Mouse (Mus musculus) liver, embryonic 12.5 days (tissue): ENCODE measurements around the gene Chn2. TPM values are rescaled to one million over a fixed set of nuclear protein-coding genes. Genes with fewer than 3 reads are reported as not detected.

ENCODE experiments used
- ATAC-seq: fragments of 200-750 bp; cut with Nextera tagmentation; 2 replicates; pipeline ENCODE4 v1.8.0; 2017; ENCODE audit warnings: moderate number of reproducible peaks, mild to moderate bottlenecking, moderate library complexity
- H3K27ac ChIP-seq: fragments of 300-500 bp; sonication (generic); 2 replicates; pipeline ENCODE4 v1.5.1; 2016; ENCODE audit warnings: mild to moderate bottlenecking
- H3K27me3 ChIP-seq: fragments of 300-500 bp; sonication (generic); replicated peaks from 2 replicates; pipeline ENCODE4 v1.6.1; 2016; ENCODE audit warnings: mild to moderate bottlenecking, moderate library complexity
- H3K36me3 ChIP-seq: fragments of 300-500 bp; sonication (generic); 2 replicates; pipeline ENCODE4 v1.6.1; 2016; ENCODE audit warnings: mild to moderate bottlenecking, moderate library complexity
- H3K4me1 ChIP-seq: fragments of 300-500 bp; sonication (generic); 2 replicates; pipeline ENCODE4 v1.6.1; 2016
- H3K4me2 ChIP-seq: fragments of 300-500 bp; sonication (generic); 2 replicates; pipeline ENCODE4 v1.6.1; 2016; ENCODE audit warnings: mild to moderate bottlenecking, moderate library complexity
- H3K4me3 ChIP-seq: fragments of 300-500 bp; sonication (generic); 2 replicates; pipeline ENCODE4 v1.5.1; 2016; ENCODE audit warnings: mild to moderate bottlenecking, moderate library complexity
- H3K9ac ChIP-seq: fragments of 300-500 bp; sonication (generic); 2 replicates; pipeline ENCODE4 v1.6.1; 2016; ENCODE audit warnings: mild to moderate bottlenecking, moderate library complexity
- H3K9me3 ChIP-seq: fragments of 300-500 bp; sonication (generic); replicated peaks from 2 replicates; pipeline ENCODE4 v1.6.1; 2016; ENCODE audit warnings: mild to moderate bottlenecking, moderate library complexity
- WGBS: fragments of 180-500 bp; shearing (Covaris S2); methylation state at CpG from one replicate; pipeline ENCODE4 v1.1.7; 2016; ENCODE audit not compliant: insufficient replicate concordance; 5-methylcytosine and 5-hydroxymethylcytosine counted together
- polyA plus RNA-seq: library from polyadenylated mRNA; unstranded; fragments of >200 nt; fragmentation: Nextera tagmentation; extraction: Ambion mirVana; gene quantifications from 2 replicates; pipeline ENCODE4 v1.2.1, GENCODE M21; 2016

Chn2 gene
- polyA plus RNA-seq, 1 experiment from 2014 or later, result 4.9 TPM

DNA sequence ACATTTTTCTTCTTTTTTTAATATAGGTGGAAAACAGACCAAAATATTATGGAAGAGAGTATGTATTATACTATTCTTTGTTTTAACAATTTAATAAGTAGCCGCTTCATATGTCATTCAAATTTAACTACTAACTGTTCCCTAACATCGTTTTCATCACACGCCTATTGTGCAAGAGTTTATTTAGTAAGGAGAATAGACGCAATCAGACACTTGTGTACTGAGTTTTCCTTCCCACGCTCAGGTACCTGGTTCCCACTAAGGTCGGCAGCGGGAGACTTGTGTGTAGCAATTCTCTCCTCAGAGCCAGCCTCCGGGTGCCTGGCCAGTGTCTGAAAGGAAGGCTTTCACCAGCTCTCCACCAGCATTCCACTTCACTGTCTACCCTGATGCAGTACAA, 176.3 kb downstream of the Chn2 start:
- H3K4me3 ChIP-seq, result no peak overlapping the region
- ATAC-seq, result no peak

DNA sequence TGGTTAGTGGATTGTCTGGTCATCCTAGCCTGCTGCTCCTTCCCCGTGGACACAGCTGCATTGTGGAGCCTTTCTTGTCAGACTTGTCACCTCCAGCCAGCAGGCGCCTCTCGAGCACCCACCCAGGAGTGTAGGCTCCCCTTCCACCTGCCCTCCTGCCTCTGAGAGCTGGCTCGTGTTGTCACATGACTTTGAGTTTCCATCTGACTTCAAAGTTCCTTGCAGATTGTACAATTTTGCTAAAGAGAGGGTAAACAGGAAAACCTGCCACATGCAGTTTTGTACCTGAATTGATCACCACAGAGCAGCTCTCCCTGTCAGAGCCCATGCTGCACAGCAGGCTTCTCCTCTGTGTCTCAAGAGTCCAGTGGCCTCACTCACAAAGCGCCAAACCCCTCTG, 177.2 kb downstream of the Chn2 start:
- Histone ChIP-seq H3K9me3 (no peaks in the 10 kb centered on the region), H3K36me3 (no peaks in the 10 kb centered on the region), H3K4me2 (no peak overlapping the region), H3K4me1 (no peaks in the 10 kb centered on the region), H3K27me3 (no peaks in the 10 kb centered on the region), H3K27ac (no peak overlapping the region), H3K9ac (no peak overlapping the region), H3K4me3 (no peak overlapping the region)
- WGBS, result 62% methylated on average over 5 of the region's 5 CpGs
- no peak for ATAC-seq

More for the DNA sequence above, 176.3 kb downstream of the Chn2 start:
- Histone ChIP-seq H3K4me1 (no peaks in the 10 kb centered on the region), H3K36me3 (no peaks in the 10 kb centered on the region), H3K9ac (no peak overlapping the region), H3K4me2 (no peak overlapping the region), H3K27me3 (no peaks in the 10 kb centered on the region), H3K27ac (no peak overlapping the region), H3K9me3 (no peaks in the 10 kb centered on the region)
- 79% methylated on average over 8 of the region's 8 CpGs for WGBS

DNA sequence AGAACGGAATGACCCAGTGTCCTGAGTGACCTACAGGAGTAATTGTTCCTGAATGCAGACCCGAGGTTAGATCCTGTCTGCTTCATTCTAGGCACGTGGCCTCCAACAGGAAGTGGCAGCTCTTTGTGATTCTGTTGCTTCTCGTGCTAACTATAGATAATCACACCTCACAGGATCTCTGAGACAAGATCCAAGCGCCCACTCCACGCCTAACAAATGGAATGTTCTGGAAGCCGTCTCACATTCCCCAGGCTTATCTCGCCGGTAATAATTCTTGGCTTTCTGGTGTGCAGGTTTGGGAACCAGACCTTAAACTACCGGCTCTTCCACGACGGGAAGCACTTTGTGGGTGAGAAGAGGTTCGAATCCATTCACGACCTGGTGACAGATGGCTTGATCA, 180.8 kb downstream of the Chn2 start:
- WGBS, result 60% methylated on average over 14 of the region's 14 CpGs
- ATAC-seq, result no peak
- no peak overlapping the region for H3K9ac ChIP-seq
- H3K9me3 ChIP-seq, result no peaks in the 10 kb centered on the region
- no peaks in the 10 kb centered on the region for H3K27me3 ChIP-seq
- no peaks in the 10 kb centered on the region for H3K36me3 ChIP-seq
- no peaks in the 10 kb centered on the region for H3K4me1 ChIP-seq
- no peak overlapping the region for H3K4me2 ChIP-seq
- no peak overlapping the region for H3K27ac ChIP-seq
- no peak overlapping the region for H3K4me3 ChIP-seq

DNA sequence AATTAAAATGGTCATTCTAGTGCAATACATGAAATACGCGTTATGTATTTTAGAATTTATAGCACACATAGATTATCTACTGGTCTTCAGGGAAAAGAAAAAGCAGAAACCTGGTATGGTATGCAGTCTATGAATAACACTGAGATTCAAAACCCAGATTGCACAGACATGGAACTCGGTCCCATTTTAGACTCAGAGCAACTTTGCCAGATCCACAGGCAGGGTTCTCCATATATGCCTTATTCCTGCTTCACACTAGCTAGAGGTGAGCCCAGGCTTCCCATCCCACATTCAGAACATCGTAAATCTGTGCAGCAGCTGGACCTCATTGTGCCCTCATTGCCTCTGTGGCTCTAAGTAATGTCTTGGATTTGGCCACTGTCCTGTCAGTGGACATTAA, 184.2 kb downstream of the Chn2 start:
- Histone ChIP-seq H3K4me2 (no peak overlapping the region), H3K9ac (no peak overlapping the region), H3K27ac (no peak overlapping the region), H3K4me1 (no peaks in the 10 kb centered on the region), H3K36me3 (no peaks in the 10 kb centered on the region), H3K9me3 (no peaks in the 10 kb centered on the region), H3K27me3 (no peaks in the 10 kb centered on the region), H3K4me3 (no peak overlapping the region)
- no peak for ATAC-seq
- WGBS, result 77% methylated on average over 4 of the region's 4 CpGs

DNA sequence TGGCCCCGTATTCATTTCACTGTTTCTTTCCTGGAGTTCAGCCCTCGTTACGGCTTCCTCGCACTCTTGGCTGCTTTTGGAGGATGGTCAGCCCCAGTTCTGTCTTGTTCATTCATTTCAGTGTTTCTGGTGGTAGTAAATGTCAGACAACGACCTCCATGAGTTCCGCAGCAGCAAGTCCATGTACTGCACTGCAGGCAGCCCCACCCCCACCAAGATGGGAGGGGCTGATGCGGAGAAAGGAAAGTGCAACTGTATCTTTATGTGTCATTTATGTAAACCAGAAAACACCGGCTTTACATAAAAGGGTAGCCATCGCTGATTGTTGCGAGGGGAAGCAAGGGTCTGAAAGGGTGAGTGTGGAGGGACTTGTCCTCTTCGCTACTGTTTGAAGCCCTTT, 185.0 kb downstream of the Chn2 start:
- H3K4me3 ChIP-seq, result no peak overlapping the region
- no peaks in the 10 kb centered on the region for H3K36me3 ChIP-seq
- ATAC-seq, result no peak
- 73% methylated on average over 11 of the region's 11 CpGs for WGBS
- H3K27ac ChIP-seq, result no peak overlapping the region
- H3K27me3 ChIP-seq, result no peaks in the 10 kb centered on the region
- H3K4me1 ChIP-seq, result no peaks in the 10 kb centered on the region
- H3K4me2 ChIP-seq, result no peak overlapping the region
- no peak overlapping the region for H3K9ac ChIP-seq
- no peaks in the 10 kb centered on the region for H3K9me3 ChIP-seq

DNA sequence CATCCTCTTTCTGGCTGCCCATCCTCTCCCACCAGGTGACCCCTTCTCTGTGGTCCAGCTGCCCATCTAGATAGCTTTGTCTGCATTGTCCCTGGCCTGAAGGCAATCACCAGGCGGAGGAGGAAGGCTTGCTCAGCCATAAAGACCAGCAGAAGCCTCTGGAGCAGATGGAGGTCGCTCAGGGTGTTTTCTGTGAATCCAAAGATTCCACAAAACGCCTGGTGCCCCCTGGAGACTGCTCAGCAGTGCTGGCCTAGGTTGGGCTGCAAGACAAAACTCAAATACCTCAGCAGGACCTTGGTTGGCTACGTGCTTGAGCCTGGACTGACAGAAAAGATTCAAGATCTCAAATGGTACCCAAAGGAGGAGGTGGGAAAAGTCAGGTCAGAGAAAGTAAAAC, 186.0 kb downstream of the Chn2 start:
- Histone ChIP-seq H3K27ac (no peak overlapping the region), H3K9me3 (no peaks in the 10 kb centered on the region), H3K9ac (no peak overlapping the region), H3K36me3 (no peaks in the 10 kb centered on the region), H3K27me3 (no peaks in the 10 kb centered on the region), H3K4me2 (no peak overlapping the region), H3K4me1 (no peaks in the 10 kb centered on the region), H3K4me3 (no peak overlapping the region)
- WGBS, result 38% methylated on average over 4 of the region's 4 CpGs
- no peak for ATAC-seq

DNA sequence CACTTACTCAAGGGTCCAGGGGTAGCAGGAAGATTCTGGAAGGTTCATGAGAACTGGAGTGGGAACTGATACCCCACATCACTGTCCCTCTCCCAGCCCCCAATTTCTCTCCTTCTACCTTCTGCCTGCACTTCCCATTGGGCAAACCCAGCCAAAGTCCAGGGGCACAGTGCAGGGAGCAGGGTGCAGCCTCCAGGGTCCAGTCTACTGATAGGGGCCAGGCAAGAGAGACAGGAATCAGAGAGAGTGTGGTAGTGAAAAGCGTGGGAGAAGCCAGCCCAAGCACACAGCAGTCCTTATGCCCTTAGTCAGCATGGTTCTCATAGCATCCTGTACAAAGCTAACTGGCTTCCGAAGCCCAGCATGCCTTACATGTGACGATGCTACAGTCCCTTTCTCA, 187.7 kb downstream of the Chn2 start:
- no peak for ATAC-seq
- Histone ChIP-seq H3K27ac (no peak overlapping the region), H3K36me3 (no peaks in the 10 kb centered on the region), H3K9me3 (no peaks in the 10 kb centered on the region), H3K27me3 (no peaks in the 10 kb centered on the region), H3K4me2 (no peak overlapping the region), H3K4me1 (no peaks in the 10 kb centered on the region), H3K4me3 (no peak overlapping the region), H3K9ac (no peak overlapping the region)
- 74% methylated on average over 3 of the region's 3 CpGs for WGBS

DNA sequence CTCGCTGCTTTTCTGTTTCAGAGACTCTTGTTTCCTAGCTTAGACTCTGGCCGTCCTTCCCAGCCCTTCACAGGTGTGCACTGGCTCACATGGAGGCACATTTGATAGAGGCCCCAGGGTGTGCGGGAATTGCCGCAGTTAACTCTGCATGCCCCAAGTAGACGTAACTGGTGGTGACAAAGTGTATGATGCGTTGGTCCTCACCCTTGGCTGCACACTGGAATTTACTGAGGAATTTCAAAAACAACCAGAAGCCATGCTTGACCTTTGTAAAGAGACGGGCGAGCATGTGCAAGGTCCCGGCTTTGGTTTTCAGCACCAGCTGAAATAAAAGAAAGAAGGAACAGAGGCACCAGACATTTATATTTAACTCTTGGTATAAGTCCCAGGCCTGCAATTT, 189.1 kb downstream of the Chn2 start:
- Histone ChIP-seq H3K9me3 (no peaks in the 10 kb centered on the region), H3K4me1 (no peaks in the 10 kb centered on the region), H3K4me3 (no peak overlapping the region), H3K36me3 (no peaks in the 10 kb centered on the region), H3K27me3 (no peaks in the 10 kb centered on the region), H3K27ac (no peak overlapping the region), H3K9ac (no peak overlapping the region), H3K4me2 (no peak overlapping the region)
- WGBS, result 67% methylated on average over 9 of the region's 9 CpGs
- no peak for ATAC-seq

DNA sequence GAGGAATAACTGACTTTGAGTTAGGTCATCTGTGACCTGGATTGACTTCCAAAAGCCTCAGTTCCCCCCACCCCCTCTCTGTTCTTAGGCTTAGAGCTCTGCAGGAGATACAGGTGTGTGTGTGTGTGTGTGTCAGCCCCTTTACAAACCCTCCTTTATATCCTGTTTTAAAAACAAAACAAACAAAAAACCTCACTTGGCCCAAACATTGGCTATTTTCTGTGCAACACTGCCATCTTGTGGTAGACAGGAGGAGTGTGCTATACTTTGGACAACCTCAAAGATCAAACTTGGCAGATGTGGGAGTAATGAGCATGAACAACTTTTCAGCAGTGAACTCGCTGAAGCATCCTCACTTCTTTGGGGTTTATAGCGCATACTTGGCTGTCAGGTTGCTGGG, 189.5 kb downstream of the Chn2 start:
- no peak overlapping the region for H3K27ac ChIP-seq
- no peaks in the 10 kb centered on the region for H3K9me3 ChIP-seq
- no peak overlapping the region for H3K4me2 ChIP-seq
- no peaks in the 10 kb centered on the region for H3K4me1 ChIP-seq
- WGBS, result 3% methylated on average over 2 of the region's 2 CpGs
- H3K4me3 ChIP-seq, result no peak overlapping the region
- no peak overlapping the region for H3K9ac ChIP-seq
- H3K27me3 ChIP-seq, result no peaks in the 10 kb centered on the region
- ATAC-seq, result no peak
- H3K36me3 ChIP-seq, result no peaks in the 10 kb centered on the region

DNA sequence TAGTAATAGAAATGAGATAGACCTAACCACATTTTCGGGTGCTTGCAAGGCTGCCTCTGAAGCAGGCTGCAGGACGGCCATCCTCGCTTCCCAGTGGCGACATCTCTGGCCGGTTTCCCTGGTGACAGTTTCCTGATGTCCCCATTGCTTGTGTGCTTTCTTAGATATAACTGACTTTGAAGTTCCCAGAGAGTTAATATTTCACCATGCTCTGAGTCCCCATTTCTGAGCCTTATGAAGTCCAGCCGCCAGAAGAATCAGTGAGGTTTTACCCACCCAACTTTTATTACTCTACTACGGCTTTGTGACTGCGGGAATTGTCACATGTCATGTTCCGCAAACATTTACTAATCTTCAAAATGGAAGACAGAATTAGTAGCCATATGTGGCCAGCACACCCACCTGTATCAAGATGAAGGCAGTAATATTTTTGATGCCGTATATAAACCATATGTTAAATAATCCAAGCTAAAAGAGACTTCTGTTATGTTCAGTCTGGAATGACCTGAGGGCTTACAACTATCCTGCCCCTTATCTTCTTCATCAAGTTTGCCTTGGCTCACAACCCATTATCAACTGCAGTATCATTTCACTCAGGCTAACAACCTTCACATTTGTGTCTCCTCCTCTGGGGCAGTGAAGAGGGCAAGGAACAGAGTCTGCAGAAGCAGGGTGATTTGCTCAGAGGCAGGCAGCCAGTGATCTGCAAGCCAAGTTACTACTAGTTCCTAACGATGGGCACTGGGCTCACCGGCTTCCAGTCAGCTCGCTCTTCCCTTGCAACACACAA, 192.6 kb downstream of the Chn2 start:
- WGBS, result 63% methylated on average over 13 of the region's 13 CpGs

DNA sequence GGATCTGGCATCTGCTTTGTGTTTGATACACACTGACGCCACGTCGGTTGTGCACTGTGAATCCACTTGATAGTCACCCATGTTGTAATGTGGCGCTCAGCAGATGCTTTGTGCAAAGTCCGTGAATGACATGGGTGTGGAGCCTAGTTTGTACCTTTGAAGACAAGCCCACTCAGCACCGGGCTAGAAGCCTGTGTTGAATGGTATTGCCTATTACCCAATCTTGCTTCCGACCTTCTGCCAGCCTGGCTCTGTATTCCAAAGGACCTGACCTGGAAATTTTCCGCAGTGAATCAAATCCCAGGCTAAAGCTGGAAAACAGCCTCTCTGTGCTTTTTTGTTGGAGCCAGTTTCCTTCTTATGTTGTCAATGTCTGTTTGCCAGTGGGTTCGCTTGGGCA, 197.1 kb downstream of the Chn2 start:
- H3K4me1 ChIP-seq, result no peaks in the 10 kb centered on the region
- H3K27ac ChIP-seq, result no peak overlapping the region
- no peaks in the 10 kb centered on the region for H3K27me3 ChIP-seq
- H3K9ac ChIP-seq, result no peak overlapping the region
- H3K4me2 ChIP-seq, result no peak overlapping the region
- 0 out of 2 replicates have a peak, but pooled peaks cover 3% of the 10 kb centered on the region for H3K36me3 ChIP-seq
- no peak overlapping the region for H3K4me3 ChIP-seq
- ATAC-seq, result no peak
- H3K9me3 ChIP-seq, result 0 out of 2 replicates have a peak, but pooled peaks cover 5% of the 10 kb centered on the region
- 81% methylated on average over 9 of the region's 9 CpGs for WGBS

More for the DNA sequence above, 192.6 kb downstream of the Chn2 start:
- Histone ChIP-seq H3K27me3 (no peaks in the 10 kb centered on the region), H3K9ac (no peak overlapping the region), H3K9me3 (no peaks in the 10 kb centered on the region), H3K4me3 (no peak overlapping the region), H3K27ac (no peak overlapping the region), H3K4me1 (no peaks in the 10 kb centered on the region), H3K36me3 (no peaks in the 10 kb centered on the region), H3K4me2 (no peak overlapping the region)
- ATAC-seq, result no peak

DNA sequence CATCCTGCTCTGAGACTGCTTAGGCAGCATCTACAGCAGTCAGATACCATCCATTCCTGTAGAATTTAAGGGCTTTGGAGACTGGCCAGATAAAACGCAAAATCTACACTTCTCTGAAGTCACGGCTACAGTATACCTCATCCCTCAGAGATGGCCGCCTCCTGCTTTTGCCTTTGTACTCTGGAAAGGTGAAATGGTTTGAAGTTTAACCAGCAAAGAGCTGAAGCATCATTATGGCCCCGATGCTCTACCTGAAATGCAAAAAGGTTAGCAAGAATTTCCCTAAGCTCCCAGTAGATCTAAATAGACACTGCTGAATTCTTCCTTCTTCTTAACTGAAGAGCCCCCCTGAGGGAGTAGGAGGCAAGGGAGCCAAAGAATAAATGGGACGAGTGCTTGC, 202.4 kb downstream of the Chn2 start:
- no peak for ATAC-seq
- Histone ChIP-seq H3K9me3 (0 out of 2 replicates have a peak, but pooled peaks cover 5% of the 10 kb centered on the region), H3K36me3 (0 out of 2 replicates have a peak, but pooled peaks cover 3% of the 10 kb centered on the region), H3K9ac (no peak overlapping the region), H3K27me3 (no peaks in the 10 kb centered on the region), H3K27ac (no peak overlapping the region), H3K4me1 (0 out of 2 replicates have a peak, but pooled peaks cover 7% of the 10 kb centered on the region), H3K4me2 (no peak overlapping the region), H3K4me3 (no peak overlapping the region)
- 70% methylated on average over 5 of the region's 5 CpGs for WGBS

DNA sequence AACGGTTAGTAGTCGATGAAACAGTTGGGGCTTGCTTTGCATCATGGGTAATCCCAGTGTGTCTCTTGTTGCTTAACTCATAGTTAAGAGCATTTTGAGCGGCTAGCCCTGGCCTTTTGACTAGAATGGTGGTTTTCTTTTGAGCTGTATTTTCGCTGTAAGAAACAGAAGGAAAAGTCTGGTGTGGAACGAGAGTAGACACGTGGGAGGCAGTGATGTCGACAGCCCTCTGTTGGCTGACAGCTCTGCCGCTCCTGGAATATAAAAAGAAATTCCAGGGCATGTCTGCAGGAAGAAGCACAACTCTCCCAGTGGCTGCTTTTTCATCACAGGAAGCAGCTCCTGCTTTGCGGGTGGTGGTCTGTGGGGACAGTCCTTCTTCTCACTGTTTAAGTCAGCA, 202.9 kb downstream of the Chn2 start:
- no peak overlapping the region for H3K27ac ChIP-seq

More for the DNA sequence above, 202.9 kb downstream of the Chn2 start:
- Histone ChIP-seq H3K9ac (no peak overlapping the region), H3K27me3 (no peaks in the 10 kb centered on the region), H3K9me3 (0 out of 2 replicates have a peak, but pooled peaks cover 5% of the 10 kb centered on the region), H3K36me3 (0 out of 2 replicates have a peak, but pooled peaks cover 3% of the 10 kb centered on the region), H3K4me1 (0 out of 2 replicates have a peak, but pooled peaks cover 7% of the 10 kb centered on the region), H3K4me2 (no peak overlapping the region), H3K4me3 (no peak overlapping the region)
- WGBS, result 59% methylated on average over 9 of the region's 9 CpGs
- ATAC-seq, result no peak
